Mouse (Mus musculus): ENCODE data around the gene Insc.
"Not testable (repeated sequence)": the region's sequence is repeated elsewhere in the genome, so short reads cannot be mapped to it uniquely, and the experiment has no call there.

The Insc gene

DNA sequence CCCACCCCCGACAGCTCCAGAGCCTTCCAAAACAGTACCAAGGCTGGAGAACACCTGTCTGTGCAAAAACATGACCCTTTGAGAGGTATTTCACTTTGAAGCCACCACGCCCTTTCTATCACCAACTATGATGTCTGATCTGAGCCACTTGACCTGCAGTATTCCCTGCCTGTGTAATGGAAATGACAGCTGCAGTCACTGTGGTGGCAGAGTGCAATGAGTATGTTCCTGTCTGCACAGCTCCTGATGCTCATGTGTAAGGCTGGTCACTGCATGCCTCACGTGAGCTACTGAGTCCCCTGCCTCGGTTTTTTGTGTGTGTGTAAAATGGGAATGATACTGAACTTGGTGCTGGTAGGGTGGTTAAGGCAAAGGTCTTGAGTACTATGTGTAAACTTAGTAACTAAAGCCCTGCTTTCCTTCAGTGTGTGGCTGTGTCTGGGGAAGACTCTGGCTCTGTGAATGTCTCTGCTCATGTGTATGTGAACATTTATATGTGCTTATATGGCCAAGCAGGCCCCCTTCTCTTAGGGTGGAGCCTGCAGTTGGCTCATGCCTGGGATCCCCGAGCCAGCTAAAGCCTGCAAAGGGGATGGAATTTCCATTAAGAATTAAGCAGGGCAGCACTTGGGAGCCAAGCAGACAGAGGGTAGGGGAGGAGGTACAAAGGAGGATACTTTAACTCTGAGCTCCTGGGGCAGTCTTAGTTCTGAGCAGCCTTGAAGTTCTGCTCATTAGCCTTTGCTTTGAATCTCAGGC, at the start of gene Insc:
Gene Insc, plus strand, starts transcription at position 673 of the 759 bp plus-strand sequence.
- DNase-seq (ENCODE audit: low spot score) = no peak

- DNase-seq (ENCODE audit: low spot score) = no peak
These were observed 42.6 kb upstream of the Insc start for GRCm38 (mm10) chr7:114700871-114701270.

GRCm38 (mm10) chr7:114706716-114707115, 36.8 kb upstream of the Insc start:
- DNase-seq (ENCODE audit: low spot score) = no peak

GRCm38 (mm10) chr7:114707398-114707797, 36.1 kb upstream of the Insc start:
- no peak for DNase-seq (ENCODE audit: low spot score)

DNA sequence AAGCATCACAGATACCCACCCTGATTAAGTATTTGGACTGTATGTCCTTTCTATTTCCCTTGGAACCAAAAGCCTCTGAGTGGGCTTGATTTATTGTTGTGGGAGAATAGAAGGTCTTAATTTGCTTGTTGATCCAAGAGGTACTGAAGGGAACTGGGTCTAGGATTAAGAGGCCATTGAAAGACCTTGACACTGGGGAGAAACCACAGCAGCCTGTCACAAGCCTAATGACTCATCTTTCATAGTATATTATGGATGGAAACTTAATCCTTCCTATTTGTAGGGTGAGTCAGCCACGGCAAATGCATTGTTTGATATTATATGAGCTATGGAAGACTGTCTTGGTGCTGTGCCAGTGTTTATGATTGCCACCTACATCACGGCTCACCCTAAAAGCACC, 33.1 kb upstream of the Insc start:
- no peak for DNase-seq (ENCODE audit: low spot score)

- DNase-seq (ENCODE audit: low spot score) = no peak
These were observed 31.0 kb upstream of the Insc start for GRCm38 (mm10) chr7:114712523-114712922.

DNA sequence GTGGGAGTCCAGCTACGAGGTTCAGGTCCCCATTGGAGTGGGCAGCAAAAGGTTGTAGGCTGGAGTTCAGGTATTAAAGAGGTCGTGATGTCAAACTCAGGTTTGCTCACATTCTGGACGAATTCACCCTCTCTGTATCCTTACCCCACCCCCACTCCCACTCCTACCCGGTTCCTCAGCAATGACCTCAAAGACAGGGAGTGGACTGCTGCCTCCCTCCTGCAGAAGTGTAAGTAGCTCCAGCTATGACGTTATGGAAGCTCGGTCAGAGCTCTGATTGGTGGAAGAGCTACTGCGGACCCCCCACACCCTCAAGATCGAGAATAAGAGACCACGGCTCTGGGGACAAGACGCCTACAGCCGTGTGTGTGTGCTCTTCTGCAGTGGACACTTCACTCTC, 25.2 kb upstream of the Insc start, which contains the start of gene Calcb:
Gene Calcb, plus strand, starts transcription at position 344 of the 400 bp plus-strand sequence.
- DNase-seq (ENCODE audit: low spot score) = no peak

GRCm38 (mm10) chr7:114719381-114720131, 23.9 kb upstream of the Insc start:
- no peak for DNase-seq (ENCODE audit: low spot score)

- not testable (repeated sequence) for DNase-seq (ENCODE audit: low spot score)
These were observed 13.8 kb upstream of the Insc start for GRCm38 (mm10) chr7:114729696-114730095.

DNA sequence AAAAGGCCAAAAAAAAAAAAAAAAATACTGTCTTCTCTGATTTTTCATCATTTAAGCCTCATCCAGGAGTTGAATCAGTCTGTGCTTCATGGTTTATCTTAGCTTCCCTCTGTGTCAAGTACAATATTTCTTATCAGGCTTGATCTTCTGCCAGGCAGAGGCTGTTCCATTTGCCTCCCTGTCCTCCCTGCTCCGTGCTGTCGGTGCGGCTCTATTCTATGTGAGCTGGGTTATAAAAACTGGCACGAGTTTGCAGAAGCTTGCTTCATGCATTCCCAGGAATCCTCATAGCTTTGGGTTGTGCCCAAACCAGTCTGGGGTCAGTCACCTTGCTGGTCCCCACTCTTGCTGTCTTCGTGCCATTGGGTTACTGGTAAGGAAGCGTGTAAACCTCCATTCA, 12.3 kb upstream of the Insc start:
- peak; percentile 32 for DNase-seq (ENCODE audit: low spot score)

GRCm38 (mm10) chr7:114731700-114732099, 11.8 kb upstream of the Insc start:
- DNase-seq (ENCODE audit: low spot score) = not testable (repeated sequence)

DNA sequence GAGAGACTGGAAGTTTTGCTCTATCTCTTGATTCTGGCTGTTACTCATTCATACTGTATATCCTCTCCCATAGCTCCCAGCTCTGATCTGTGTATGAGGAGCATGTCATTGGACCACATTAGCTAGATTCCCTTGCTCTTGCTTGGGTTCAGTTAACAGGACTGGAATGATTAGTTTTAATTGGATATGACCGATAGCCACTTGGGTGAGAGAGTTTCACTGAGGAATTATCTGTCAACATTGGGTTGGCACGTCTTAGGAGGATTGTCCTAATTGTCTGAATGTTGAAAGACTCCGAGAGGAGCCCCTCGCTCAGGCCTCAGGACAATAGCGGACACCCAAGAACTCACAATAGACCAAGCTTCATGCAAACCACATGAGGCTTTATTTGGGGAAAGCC, 7.2 kb upstream of the Insc start:
- DNase-seq (ENCODE audit: low spot score) = no peak

GRCm38 (mm10) chr7:114738166-114738565, 5.3 kb upstream of the Insc start:
- DNase-seq (ENCODE audit: low spot score) = no peak

- no peak for DNase-seq (ENCODE audit: low spot score)
These were observed 2.9 kb upstream of the Insc start for GRCm38 (mm10) chr7:114740360-114741165.

DNA sequence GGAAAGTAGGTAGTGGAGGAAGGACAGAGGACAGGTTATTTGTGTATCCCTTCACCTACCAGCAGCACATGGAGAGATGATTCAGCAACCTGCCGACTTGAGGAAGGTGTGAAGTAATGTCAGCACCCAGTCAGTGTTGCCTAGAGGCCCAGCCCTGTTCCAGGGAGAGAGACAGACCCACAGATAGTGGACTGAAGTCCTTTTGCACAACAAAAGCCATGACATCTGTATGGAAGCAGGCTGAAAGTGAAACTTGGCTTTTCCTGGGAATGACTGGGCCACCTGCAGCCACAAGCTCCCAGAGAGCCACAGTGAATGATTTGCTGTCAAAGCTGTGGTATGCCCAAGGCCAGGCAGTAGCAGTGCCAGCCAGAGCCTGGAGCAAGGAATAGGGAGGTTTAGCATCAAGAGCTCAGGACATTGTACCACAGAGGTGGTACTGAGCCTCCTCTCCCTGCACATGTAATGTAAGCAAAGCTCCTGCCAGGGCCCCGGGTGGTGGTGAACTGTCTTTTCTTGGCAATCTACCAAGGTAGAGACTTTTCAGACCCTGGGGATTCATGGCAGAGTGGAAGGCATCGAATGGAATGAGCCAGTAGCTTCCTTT, 1.2 kb downstream of the Insc start:
- DNase-seq (ENCODE audit: low spot score) = no peak

- DNase-seq (ENCODE audit: low spot score) = no peak
These were observed 2.2 kb downstream of the Insc start for GRCm38 (mm10) chr7:114745481-114746271.

- DNase-seq (ENCODE audit: low spot score) = no peak
These were observed 4.1 kb downstream of the Insc start for GRCm38 (mm10) chr7:114747596-114747995.

DNA sequence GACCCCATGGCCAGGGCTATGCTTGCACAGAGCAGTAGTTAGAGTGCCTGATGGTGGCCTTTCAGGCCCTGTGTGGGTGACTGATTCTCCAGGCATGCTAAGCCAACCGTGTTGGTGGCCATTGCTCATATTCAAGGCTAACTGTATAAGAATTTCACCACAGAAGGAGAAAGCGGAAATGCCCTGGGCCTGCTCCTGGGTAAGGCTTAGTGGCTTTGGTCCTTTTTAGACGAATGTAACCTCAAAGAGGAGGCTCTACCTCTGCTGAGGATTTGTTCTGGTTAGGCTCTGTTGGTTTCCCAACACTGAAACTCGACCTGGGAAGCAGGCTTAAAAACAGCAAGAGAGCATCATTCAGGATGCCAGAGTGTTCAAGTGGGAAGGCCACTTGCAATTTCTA, 4.7 kb downstream of the Insc start:
- no peak for DNase-seq (ENCODE audit: low spot score)

DNA sequence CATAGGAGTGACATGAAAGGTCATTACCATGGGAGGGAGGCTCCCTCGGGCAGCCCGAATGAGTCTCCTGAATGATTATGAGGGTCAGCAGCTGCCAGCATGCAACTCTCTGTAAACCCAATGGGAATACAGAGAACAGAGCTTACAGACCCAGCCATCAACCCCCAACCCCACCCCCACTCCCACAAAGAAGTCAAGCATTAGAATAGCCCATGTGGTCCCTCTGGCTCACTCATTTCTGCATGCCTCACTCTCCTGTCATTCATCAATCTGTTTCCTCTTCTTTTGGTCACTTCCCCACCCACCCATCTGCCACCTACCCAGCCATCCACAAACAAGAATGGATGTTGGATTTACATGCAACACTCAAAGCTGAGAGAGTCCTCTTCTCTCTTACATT, 10.0 kb downstream of the Insc start:
- no peak for DNase-seq (ENCODE audit: low spot score)

DNA sequence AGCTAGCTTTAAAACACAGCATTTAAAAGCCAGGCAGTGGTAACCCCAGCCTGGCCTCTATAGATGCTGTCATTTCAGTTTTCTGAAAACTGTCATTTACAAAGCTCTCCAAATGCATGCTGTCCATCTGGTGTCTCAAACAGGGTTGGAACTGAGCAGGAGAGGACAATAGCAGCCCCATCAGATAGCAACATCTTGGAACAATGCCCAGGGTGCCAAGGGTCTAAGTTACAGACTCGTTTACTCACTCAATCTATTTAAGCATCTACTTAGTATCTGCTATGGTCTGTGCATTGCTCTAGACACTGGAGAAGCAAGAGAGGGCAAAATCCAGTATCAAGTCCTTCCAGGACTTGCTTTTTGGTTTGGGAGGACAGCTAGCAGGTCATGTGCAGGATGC, 10.7 kb downstream of the Insc start:
- no peak for DNase-seq (ENCODE audit: low spot score)

DNA sequence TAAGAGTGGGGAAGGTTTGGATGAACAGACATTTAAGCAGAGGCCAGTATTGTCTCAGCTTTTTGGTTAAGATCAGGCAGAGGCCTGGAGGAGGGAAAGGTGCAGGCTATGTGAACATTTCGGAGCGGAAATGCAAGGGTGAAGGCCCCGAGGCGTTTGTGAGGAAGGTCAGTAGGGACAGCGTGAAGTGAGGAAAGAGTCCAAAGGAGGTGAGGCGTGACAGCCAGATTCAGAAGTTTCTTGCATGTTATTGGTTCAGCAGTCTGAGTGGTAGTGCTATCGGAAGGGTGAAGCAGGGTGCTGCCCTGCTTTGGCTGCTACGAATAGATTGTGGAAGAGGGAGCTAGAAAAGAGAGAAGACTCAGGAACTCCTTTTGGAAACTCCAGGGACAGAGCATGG, 11.1 kb downstream of the Insc start:
- no peak for DNase-seq (ENCODE audit: low spot score)

Measured in testis, postnatal 14 days (tissue).